Mouse (Mus musculus): ENCODE measurements around the gene Tmem26. TPM values are rescaled to one million over a fixed set of nuclear protein-coding genes. Genes with fewer than 3 reads are reported as not detected.
"Not testable (repeated sequence)": the region's sequence is repeated elsewhere in the genome, so short reads cannot be mapped to it uniquely, and the experiment has no call there.

Tmem26 gene
- total RNA-seq, 1 experiment from 2014 or later: not detected

GRCm38 (mm10) chr10:68735621-68736020, 12.2 kb downstream of the Tmem26 start:
- no peak for ATAC-seq (replicated peaks in 1 of 2; ENCODE audit: insufficient read depth in 1 of 2, low FRiP score in 2 of 2, low TSS enrichment in 1 of 2, low read depth in 1 of 2, poor library complexity in 2 of 2, severe bottlenecking in 2 of 2)

- ATAC-seq (replicated peaks in 1 of 2; ENCODE audit: insufficient read depth in 1 of 2, low FRiP score in 2 of 2, low TSS enrichment in 1 of 2, low read depth in 1 of 2, poor library complexity in 2 of 2, severe bottlenecking in 2 of 2): no peak
Measured at GRCm38 (mm10) chr10:68737391-68737790, 13.9 kb downstream of the Tmem26 start.

- ATAC-seq (replicated peaks in 1 of 2; ENCODE audit: insufficient read depth in 1 of 2, low FRiP score in 2 of 2, low TSS enrichment in 1 of 2, low read depth in 1 of 2, poor library complexity in 2 of 2, severe bottlenecking in 2 of 2): not testable (repeated sequence)
Measured at GRCm38 (mm10) chr10:68738981-68739380, 15.5 kb downstream of the Tmem26 start.

- ATAC-seq (replicated peaks in 1 of 2; ENCODE audit: insufficient read depth in 1 of 2, low FRiP score in 2 of 2, low TSS enrichment in 1 of 2, low read depth in 1 of 2, poor library complexity in 2 of 2, severe bottlenecking in 2 of 2): no peak
Measured at GRCm38 (mm10) chr10:68740251-68740650, 16.8 kb downstream of the Tmem26 start.

- no peak for ATAC-seq (replicated peaks in 1 of 2; ENCODE audit: insufficient read depth in 1 of 2, low FRiP score in 2 of 2, low TSS enrichment in 1 of 2, low read depth in 1 of 2, poor library complexity in 2 of 2, severe bottlenecking in 2 of 2)
Measured at GRCm38 (mm10) chr10:68750921-68751320, 27.5 kb downstream of the Tmem26 start.

GRCm38 (mm10) chr10:68759238-68759637, 35.8 kb downstream of the Tmem26 start:
- ATAC-seq (replicated peaks in 1 of 2; ENCODE audit: insufficient read depth in 1 of 2, low FRiP score in 2 of 2, low TSS enrichment in 1 of 2, low read depth in 1 of 2, poor library complexity in 2 of 2, severe bottlenecking in 2 of 2): peak; percentile 59 to 62

GRCm38 (mm10) chr10:68759789-68760188, 36.3 kb downstream of the Tmem26 start:
- ATAC-seq (replicated peaks in 1 of 2; ENCODE audit: insufficient read depth in 1 of 2, low FRiP score in 2 of 2, low TSS enrichment in 1 of 2, low read depth in 1 of 2, poor library complexity in 2 of 2, severe bottlenecking in 2 of 2): no peak

GRCm38 (mm10) chr10:68781067-68781868, 57.8 kb downstream of the Tmem26 start:
- no peak for ATAC-seq (replicated peaks in 1 of 2; ENCODE audit: insufficient read depth in 1 of 2, low FRiP score in 2 of 2, low TSS enrichment in 1 of 2, low read depth in 1 of 2, poor library complexity in 2 of 2, severe bottlenecking in 2 of 2)

- no peak for ATAC-seq (replicated peaks in 1 of 2; ENCODE audit: insufficient read depth in 1 of 2, low FRiP score in 2 of 2, low TSS enrichment in 1 of 2, low read depth in 1 of 2, poor library complexity in 2 of 2, severe bottlenecking in 2 of 2)
Measured at GRCm38 (mm10) chr10:68782724-68783123, 59.3 kb downstream of the Tmem26 start.

GRCm38 (mm10) chr10:68783856-68784255, 60.4 kb downstream of the Tmem26 start:
- ATAC-seq (replicated peaks in 1 of 2; ENCODE audit: insufficient read depth in 1 of 2, low FRiP score in 2 of 2, low TSS enrichment in 1 of 2, low read depth in 1 of 2, poor library complexity in 2 of 2, severe bottlenecking in 2 of 2): no peak

- no peak for ATAC-seq (replicated peaks in 1 of 2; ENCODE audit: insufficient read depth in 1 of 2, low FRiP score in 2 of 2, low TSS enrichment in 1 of 2, low read depth in 1 of 2, poor library complexity in 2 of 2, severe bottlenecking in 2 of 2)
Measured at GRCm38 (mm10) chr10:68784463-68784862, 61.0 kb downstream of the Tmem26 start.

GRCm38 (mm10) chr10:68795466-68795865, 72.0 kb downstream of the Tmem26 start:
- peak; percentile 21 to 49; a peak in 2 of 4 replicates for ATAC-seq (replicated peaks in 1 of 2; ENCODE audit: insufficient read depth in 1 of 2, low FRiP score in 2 of 2, low TSS enrichment in 1 of 2, low read depth in 1 of 2, poor library complexity in 2 of 2, severe bottlenecking in 2 of 2)

- no peak for ATAC-seq (replicated peaks in 1 of 2; ENCODE audit: insufficient read depth in 1 of 2, low FRiP score in 2 of 2, low TSS enrichment in 1 of 2, low read depth in 1 of 2, poor library complexity in 2 of 2, severe bottlenecking in 2 of 2)
Measured at GRCm38 (mm10) chr10:68799883-68800282, 76.4 kb downstream of the Tmem26 start.

GRCm38 (mm10) chr10:68800339-68800738, 76.9 kb downstream of the Tmem26 start:
- no peak for ATAC-seq (replicated peaks in 1 of 2; ENCODE audit: insufficient read depth in 1 of 2, low FRiP score in 2 of 2, low TSS enrichment in 1 of 2, low read depth in 1 of 2, poor library complexity in 2 of 2, severe bottlenecking in 2 of 2)

- no peak for ATAC-seq (replicated peaks in 1 of 2; ENCODE audit: insufficient read depth in 1 of 2, low FRiP score in 2 of 2, low TSS enrichment in 1 of 2, low read depth in 1 of 2, poor library complexity in 2 of 2, severe bottlenecking in 2 of 2)
Measured at GRCm38 (mm10) chr10:68806328-68806727, 82.9 kb downstream of the Tmem26 start.

- ATAC-seq (replicated peaks in 1 of 2; ENCODE audit: insufficient read depth in 1 of 2, low FRiP score in 2 of 2, low TSS enrichment in 1 of 2, low read depth in 1 of 2, poor library complexity in 2 of 2, severe bottlenecking in 2 of 2): no peak
Measured at GRCm38 (mm10) chr10:68810958-68811357, 87.5 kb downstream of the Tmem26 start.

GRCm38 (mm10) chr10:68812699-68813098, 89.3 kb downstream of the Tmem26 start:
- no peak for ATAC-seq (replicated peaks in 1 of 2; ENCODE audit: insufficient read depth in 1 of 2, low FRiP score in 2 of 2, low TSS enrichment in 1 of 2, low read depth in 1 of 2, poor library complexity in 2 of 2, severe bottlenecking in 2 of 2)

GRCm38 (mm10) chr10:68817281-68817680, 93.8 kb downstream of the Tmem26 start:
- no peak for ATAC-seq (replicated peaks in 1 of 2; ENCODE audit: insufficient read depth in 1 of 2, low FRiP score in 2 of 2, low TSS enrichment in 1 of 2, low read depth in 1 of 2, poor library complexity in 2 of 2, severe bottlenecking in 2 of 2)

Measured in hematopoietic stem cell, adult 5-6 weeks (primary cell).